Mouse (Mus musculus) layer of hippocampus, adult 8-10 months (tissue): ENCODE data around the gene Naf1. TPM values are rescaled to one million over a fixed set of nuclear protein-coding genes. Genes with fewer than 3 reads are reported as not detected.

ENCODE experiments used
- DNase-seq, 2 experiments: peaks; one replicate each; pipeline ENCODE4 v3.0.0; 2022; ENCODE audit warnings: low spot score in 2 of 2
- total RNA-seq, 4 experiments: library from RNA; stranded (reverse); gene quantifications; 2 replicates each; pipeline ENCODE4 v1.2.4; 2022

Naf1 gene
- 10 to 100 TPM; 12.7 to 15.4 (median 13.7) TPM for total RNA-seq

- DNase-seq = peak; percentile 89 to 93
These were observed at the start of gene Naf1 for GRCm38 (mm10) chr8:66860023-66860422. TSS of gene Naf1 (plus strand) at chr8:66860217.

GRCm38 (mm10) chr8:66860921-66861588 is 1.0 kb downstream of the Naf1 start:
- no peak for DNase-seq

- DNase-seq = no peak
These were observed 1.8 kb downstream of the Naf1 start for GRCm38 (mm10) chr8:66861589-66862500.

GRCm38 (mm10) chr8:66863761-66864160 is 3.7 kb downstream of the Naf1 start:
- no peak for DNase-seq

GRCm38 (mm10) chr8:66865120-66865519 is 5.1 kb downstream of the Naf1 start:
- no peak for DNase-seq

- no peak for DNase-seq
These were observed 7.7 kb downstream of the Naf1 start for GRCm38 (mm10) chr8:66867679-66868078.

- DNase-seq = no peak
These were observed 9.4 kb downstream of the Naf1 start for GRCm38 (mm10) chr8:66869211-66869932.

GRCm38 (mm10) chr8:66883866-66884265 is 23.8 kb downstream of the Naf1 start:
- DNase-seq = no peak

- no peak for DNase-seq
These were observed 31.9 kb downstream of the Naf1 start for GRCm38 (mm10) chr8:66891879-66892278.

- no peak for DNase-seq
These were observed 45.0 kb downstream of the Naf1 start for GRCm38 (mm10) chr8:66905000-66905399.

- DNase-seq = no peak
These were observed 45.5 kb downstream of the Naf1 start for GRCm38 (mm10) chr8:66905557-66905956.

- DNase-seq = no peak
These were observed 46.1 kb downstream of the Naf1 start for GRCm38 (mm10) chr8:66906116-66906515.

GRCm38 (mm10) chr8:66910684-66911083 is 50.7 kb downstream of the Naf1 start:
- DNase-seq = no peak

- no peak for DNase-seq
These were observed 53.9 kb downstream of the Naf1 start for GRCm38 (mm10) chr8:66913616-66914536.

- DNase-seq = no peak
These were observed 56.0 kb downstream of the Naf1 start for GRCm38 (mm10) chr8:66916056-66916455.

- DNase-seq = no peak
These were observed 57.9 kb downstream of the Naf1 start for GRCm38 (mm10) chr8:66917695-66918467.

- no peak for DNase-seq
These were observed 58.5 kb downstream of the Naf1 start for GRCm38 (mm10) chr8:66918471-66918870.

GRCm38 (mm10) chr8:66933746-66934145 is 73.7 kb downstream of the Naf1 start:
- DNase-seq = no peak

GRCm38 (mm10) chr8:66936236-66936635 is 76.2 kb downstream of the Naf1 start:
- no peak for DNase-seq
